Mouse (Mus musculus): ENCODE data around the gene Rpia.

Rpia gene

DNA sequence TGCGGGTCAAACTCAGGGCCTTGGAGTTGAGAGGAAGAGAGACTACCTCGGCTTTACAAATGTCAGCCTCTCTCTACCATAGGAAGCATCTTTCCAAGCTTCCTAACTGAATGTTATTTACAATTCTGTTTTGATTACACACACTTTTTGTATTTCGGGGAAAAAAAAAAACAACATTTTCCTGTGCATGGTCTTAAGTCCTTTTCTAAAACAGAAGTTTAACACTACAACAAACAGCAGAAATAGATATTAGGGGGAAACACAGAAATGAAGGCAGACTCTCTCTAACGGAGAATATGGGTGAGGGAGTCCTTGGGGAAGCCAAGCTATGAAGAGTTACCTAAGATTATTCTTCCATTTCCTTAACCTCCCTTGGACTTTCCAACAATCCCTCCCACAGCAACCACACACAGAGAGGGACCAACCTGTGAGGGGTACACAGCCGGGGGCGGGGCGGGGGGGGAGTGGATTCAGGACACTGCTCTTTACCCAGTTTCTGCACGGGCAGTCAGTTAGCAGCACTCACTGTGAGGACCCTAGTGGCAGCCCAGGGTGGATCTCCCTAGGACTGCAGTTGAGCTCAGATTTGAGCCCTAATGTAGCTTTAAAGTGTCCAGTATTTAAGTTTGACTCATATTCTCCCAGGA lies 40.7 kb downstream of the Rpia start:
- no peak for DNase-seq (ENCODE audit: low read depth, low spot score)

DNA sequence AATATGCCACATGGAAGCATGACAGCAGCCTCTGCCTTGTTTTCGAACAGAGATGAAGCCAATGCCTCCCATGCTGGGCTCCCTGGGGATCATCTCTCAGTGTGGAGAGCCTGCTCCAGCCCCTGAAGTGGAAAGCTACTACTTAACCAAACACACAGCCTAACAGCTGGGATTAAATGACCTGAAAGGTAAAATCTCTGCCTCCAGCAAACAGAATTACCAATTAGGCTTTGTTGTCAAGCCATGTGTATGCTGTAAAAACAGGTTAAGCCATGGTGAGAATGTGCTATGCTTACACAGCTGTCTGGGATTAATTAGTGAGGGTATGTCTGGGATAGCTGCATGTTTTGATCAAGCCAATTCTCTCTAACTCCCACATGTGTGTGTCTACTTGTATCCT lies 42.3 kb downstream of the Rpia start:
- DNase-seq (ENCODE audit: low read depth, low spot score): no peak

DNA sequence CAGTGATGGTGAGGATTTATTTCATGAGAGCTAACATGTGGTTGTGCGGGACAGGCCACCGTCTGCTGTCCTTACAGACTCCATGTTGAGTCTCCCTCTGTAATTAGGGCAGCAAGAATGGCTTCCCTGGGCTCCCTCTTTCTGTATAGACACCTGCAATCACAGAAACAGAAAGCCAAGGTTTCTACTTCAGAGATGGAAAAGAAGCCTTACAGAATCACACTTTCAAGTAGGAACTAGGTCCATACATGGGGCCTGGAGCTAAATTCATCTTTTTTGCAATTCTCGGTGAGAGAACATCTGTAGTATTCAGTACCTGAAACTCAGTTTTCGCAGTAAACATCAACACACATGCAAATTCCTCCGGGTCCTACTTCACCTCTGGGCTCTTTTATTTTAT lies 44.3 kb downstream of the Rpia start:
- DNase-seq (ENCODE audit: low read depth, low spot score): no peak

DNA sequence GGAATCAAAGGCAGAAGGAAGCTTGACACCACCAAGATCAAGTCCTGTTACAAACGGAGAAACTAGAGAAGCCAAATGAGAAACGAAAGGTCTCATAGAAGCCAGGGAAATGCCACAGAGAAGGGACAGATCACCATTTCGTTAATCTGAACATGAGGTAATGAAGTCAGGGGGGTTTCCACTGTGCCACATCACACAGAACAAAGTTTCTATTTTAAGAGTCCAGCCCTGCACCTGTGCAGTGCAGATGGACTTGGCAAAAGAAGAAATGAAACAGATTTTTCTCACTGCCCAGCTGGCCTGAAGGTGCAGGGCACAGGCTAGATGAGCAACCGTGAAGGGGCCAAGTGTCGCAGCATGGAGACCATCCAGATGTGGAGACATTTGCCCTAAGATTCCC lies 48.1 kb downstream of the Rpia start:
- DNase-seq (ENCODE audit: low read depth, low spot score): peak; percentile 12

DNA sequence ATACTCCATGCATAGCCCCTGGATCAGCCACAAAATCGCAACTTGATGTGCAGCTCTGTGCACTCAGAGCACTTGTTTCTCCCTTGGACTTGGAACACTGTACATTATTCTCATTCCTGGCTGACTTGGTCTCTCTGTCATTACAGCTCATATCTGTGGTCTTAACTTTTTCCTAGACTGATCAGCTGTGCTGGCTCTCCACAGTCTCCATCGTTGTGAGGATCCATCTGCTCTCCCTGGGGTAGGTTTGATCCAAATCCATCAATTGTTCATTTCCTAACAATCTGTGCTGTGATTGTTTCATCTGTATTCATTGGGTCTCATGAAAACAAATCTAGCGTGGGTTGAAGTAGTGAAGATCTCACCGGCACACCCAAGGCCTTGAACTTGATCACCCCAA lies 49.2 kb downstream of the Rpia start:
- DNase-seq (ENCODE audit: low read depth, low spot score): no peak

DNA sequence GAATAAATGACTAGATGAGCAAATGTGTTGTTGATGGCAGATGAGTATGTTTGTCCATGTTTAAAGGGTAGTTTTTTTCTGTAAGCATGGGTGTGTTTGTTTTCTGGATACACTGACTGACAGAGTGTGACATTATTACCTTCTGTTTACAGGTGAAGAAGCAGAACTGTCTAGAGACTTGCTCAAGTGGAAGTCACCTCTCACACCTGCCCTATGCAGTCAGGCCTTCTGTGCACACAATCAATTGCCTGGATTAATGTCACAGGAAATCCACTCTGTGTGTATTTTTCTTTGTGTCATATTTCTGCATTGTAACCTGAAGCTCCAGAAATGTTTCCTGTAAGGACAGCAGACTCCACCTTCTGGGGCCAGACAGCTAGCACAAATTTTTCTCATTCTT lies 51.5 kb downstream of the Rpia start:
- no peak for DNase-seq (ENCODE audit: low read depth, low spot score)

DNA sequence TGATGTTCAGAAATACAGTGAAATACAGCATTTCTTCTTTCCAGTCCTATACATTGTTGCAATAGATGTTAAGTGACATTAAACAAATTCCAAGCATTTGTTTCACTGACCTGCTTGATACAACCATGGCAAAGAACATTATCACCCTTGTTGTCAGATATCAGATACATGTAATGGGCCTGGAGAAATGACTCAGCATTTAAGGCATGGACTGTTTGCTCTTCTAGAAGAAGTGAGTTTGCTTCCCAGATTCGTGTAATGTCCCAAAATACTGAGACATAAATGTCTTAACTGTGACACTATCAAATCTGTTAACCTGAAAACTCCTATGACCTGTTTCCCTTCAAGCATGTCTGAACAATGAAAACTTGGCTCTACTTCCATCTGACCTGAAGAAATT lies 52.6 kb downstream of the Rpia start:
- DNase-seq (ENCODE audit: low read depth, low spot score): no peak

DNA sequence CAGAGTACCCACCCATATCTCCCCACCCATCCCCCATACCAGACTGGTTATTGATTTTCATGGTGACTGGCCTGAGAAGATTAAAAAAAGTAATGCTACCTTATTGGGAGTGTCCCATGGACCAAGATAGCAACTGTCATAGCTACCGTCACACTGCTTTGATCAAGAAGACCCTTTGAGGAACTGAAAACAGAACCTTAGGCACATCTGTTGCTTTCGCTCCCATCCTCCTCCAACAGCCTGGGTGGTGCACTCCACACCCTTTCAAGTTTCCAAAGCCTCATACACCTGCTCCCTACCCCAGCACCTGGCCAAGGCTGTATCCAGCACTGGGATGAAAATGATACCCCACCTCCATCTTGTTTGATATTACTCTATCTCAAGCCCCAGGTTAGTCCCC lies 56.5 kb downstream of the Rpia start:
- DNase-seq (ENCODE audit: low read depth, low spot score): no peak

DNA sequence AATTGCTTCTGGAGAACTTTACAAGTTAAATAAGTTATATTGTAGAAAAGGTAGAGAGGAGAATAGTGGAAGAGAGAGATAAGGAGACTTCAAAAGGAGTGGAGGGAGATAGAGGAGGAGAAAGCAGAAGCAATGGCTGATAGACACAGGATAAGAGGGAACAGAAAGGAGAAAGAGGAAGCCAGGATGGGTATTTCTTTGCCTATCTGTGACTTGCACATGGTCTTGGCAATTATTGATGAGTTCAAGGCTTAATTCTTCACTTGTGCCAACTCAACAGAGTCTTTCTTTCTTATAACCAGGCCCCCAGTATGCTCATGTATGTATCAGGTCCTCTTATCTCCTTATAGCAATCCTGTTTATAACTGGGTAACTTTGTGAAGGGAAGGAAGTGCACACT lies 61.2 kb downstream of the Rpia start:
- DNase-seq (ENCODE audit: low read depth, low spot score): no peak

DNA sequence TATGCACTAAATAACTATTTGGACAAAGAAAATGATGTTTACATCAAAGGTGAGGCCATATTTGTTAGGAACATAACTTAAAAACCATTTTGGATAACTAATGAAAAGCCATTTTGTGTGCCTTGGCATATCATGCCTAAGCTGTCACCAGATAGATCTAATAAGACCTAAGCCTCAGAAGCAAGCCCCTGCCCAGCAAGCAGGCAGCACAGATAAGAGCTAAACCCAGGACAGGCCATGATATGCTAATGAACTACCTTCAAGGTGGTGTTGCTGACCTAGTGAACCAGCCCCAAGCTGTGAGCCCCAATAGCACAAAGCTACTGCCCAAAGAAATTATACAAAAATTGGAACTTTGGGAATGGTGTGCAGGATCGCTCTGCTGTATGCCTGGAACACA lies 62.9 kb downstream of the Rpia start:
- no peak for DNase-seq (ENCODE audit: low read depth, low spot score)

DNA sequence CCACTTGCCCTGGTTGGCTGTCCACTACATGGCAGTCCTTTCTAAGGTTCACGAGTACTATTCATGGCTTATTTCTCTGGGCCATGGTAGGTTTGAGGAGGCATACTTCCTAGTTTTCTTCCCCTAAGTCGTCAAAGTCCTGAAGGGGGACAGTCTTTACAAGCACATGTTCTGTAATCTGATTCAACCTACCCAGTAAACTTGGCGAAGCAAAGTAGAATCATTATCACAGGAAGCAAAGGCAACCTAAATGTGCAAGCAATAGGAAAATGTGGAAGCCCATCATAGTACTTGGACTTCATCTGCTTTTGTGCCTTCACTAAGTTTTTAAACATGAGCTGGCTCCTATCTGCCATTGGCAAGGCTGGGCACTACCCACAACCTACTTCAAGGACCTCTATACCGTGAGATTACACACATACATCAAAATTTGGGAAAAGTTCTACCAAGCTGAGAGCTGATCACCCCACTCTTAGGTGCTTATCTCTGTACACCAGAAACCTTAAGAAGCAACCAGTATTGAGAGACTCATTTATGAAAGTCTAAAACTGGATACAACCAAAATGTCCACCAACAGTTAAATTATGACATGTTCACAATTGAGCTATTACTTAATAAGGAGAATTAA lies 64.8 kb downstream of the Rpia start:
- DNase-seq (ENCODE audit: low read depth, low spot score): no peak

DNA sequence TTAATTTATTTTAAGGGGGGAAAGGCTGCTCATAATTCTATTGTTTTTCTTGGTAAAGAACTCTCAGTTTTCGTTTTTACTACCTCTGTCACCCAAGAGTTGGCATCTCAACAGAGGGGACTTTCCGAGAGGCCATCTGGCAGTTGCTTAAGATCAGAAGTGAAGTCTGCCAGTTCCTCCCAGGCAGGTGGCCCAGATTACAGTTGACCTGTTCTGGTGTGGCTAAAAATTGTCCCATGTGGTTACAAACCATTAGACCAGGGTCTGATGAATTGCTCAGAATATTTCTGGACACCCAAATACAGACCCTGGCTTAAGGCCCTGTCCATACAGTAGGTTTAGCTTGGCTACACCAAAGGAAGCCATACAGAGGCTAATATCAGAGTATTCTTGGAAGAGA lies 66.4 kb downstream of the Rpia start:
- DNase-seq (ENCODE audit: low read depth, low spot score): peak; percentile 39

DNA sequence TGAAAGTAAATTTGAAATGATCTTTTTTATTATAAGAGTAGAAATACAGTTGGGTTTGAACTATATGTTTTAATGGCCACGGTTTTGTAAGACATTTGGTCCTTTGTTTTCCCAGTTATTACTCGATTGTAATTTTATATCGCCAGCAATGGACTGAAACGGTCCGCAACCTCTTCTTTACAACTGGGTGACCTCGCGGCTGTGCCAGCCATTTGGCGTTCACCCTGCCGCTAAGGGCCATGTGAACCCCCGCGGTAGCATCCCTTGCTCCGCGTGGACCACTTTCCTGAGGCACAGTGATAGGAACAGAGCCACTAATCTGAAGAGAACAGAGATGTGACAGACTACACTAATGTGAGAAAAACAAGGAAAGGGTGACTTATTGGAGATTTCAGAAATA lies 67.3 kb downstream of the Rpia start:
- no peak for DNase-seq (ENCODE audit: low read depth, low spot score)

DNA sequence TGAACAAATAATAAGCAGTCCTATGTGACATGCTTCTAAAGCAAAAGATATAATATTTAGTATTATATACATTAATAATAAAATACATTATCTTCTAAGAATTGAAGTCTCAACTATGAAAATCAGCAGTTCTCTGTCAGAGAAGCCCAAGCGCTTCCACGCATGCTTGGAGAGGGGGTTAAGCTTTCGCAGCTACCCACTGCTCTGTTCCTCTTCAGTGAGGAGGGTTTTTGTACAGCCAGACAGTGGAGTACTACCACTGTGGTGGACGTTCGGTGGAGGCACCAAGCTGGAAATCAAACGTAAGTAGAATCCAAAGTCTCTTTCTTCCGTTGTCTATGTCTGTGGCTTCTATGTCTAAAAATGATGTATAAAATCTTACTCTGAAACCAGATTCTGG lies 69.7 kb downstream of the Rpia start:
- no peak for DNase-seq (ENCODE audit: low read depth, low spot score)

DNA sequence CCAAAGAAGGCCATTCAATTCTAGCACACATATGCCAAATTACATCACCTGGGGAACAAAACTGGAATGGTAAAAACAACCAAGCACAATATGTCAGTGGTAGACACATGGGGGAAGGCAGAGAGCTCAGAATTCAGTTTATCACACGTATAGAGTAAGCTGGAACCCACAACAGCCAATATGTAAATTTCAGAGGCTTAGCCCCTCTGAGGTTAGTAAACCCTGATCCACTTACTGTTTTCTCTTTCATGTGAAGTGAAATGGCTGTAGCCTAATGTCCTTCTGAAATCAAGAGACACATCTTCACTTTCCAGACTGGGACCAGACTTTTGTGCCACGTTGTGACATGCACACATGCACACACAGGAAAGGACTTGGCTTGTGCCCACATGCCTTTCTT lies 73.3 kb downstream of the Rpia start:
- no peak for DNase-seq (ENCODE audit: low read depth, low spot score)

DNA sequence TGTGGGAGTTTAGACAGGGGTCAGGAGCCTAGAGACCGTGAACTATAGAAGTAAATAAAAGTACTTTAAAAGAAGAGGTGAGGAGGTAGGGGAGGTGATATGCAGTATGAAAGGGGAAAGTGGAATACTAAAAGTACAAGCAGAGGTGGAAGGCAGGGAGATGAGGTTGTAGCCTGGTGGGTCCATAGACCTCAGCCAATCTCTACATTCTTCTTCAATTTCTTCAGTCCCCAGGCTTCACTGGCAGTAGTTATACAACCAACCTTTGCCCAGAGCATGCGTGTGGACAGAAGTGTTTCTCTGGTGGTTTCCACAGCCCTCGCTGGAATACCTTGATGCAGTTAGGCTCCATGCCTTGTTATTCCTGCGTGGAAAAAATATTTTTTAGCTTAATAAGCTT lies 73.9 kb downstream of the Rpia start:
- DNase-seq (ENCODE audit: low read depth, low spot score): no peak

DNA sequence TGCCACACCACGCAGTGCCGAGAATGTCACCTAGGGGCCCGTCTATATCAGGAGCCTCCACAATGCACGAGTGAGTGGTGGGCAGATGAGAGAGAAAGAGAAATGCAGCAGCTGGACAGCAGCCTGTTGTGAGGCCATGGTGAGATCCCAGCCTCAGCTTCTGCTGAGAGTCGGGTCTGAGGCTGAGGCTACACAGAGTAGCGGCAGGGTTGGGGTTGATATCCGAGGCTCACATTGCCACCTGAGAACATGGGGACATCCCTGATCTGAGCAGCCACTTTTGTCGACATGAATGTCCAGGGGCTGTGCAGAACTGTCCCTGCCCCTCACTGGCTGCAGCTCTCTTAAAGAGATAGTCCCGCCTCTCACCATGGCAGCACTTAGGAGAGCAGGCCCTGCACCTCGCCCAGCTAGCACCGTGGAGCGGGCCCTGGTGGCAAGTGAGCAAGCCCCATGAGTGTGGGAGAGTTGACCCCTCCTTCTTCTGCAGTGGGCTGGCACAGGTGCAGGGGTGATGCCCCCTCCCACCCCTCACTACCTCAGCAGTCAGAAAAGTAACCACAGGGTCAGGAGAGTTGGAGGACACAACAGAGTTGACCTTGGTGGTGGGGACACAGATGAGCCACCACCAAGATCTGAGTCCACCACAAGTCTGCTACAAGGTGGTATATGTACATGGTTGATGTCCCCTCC lies 75.2 kb downstream of the Rpia start:
- DNase-seq (ENCODE audit: low read depth, low spot score): no peak

All from skeletal muscle tissue, adult 2 months (tissue).